Mouse (Mus musculus) cerebellum, adult 2 months (tissue): ENCODE results near the gene Cactin.

Experiments
- CTCF ChIP-seq: fragments of 200-500 bp; IDR thresholded peaks from 2 replicates; pipeline ENCODE4 v1.5.1; 2011; ENCODE audit warnings: low read depth, mild to moderate bottlenecking, control low read depth, low read length, moderate library complexity, borderline replicate concordance; ENCODE audit not compliant: insufficient read depth
- POLR2A ChIP-seq: fragments of 200-500 bp; IDR thresholded peaks from 2 replicates; pipeline ENCODE4 v1.6.1; 2011; ENCODE audit warnings: low read length, control low read depth, borderline replicate concordance; ENCODE audit not compliant: insufficient read depth

DNA sequence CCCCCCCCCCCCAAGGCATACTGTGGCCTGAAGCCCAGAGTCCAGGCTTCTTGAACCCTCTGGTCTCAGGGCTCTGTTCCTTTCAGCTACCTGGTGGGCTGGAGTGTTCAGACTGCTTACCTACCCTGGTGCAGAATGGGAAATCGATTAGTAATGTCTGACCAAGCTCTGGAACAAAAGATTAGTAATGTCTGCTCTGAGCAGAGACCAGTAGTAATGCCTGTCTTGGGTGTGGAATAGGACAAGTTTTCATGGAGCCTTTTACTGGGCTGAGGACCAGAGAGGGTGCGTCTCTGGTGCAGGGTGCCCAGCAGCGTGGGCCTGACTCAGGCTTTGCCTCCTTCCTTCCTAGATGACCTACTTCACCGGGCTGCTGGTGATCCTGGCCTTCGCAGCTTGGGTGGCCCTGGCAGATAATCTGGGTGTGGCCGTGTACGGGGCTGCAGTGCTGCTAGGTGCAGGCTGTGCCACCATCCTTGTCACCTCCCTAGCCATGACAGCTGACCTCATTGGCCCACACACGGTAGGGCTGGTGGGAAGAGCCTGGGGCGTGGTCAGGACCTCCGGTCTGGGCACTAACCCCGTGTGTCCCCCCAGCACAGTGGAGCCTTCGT lies 41.5 kb downstream of the Cactin start:
- TF ChIP-seq CTCF (no peak), POLR2A (no peak)
